Mouse (Mus musculus) layer of hippocampus, adult 18-20 months (tissue): ENCODE results near the gene Gzmd. TPM values are rescaled to one million over a fixed set of nuclear protein-coding genes. Genes with fewer than 3 reads are reported as not detected.

Experiments used
- DNase-seq, 2 experiments: peaks; one replicate each; pipeline ENCODE4 v3.0.0; 2022; ENCODE audit warnings: low spot score in 2 of 2
- microRNA-seq, 2 experiments: library from miRNA; unstranded; fragments of <30 nt; microRNA quantifications; one replicate each; pipeline ENCODE4 v1.2.0; 2021
- total RNA-seq, 2 experiments: library from RNA; stranded (reverse); gene quantifications; 2 replicates each; pipeline ENCODE4 v1.2.3; 2021

Gzmd gene
- total RNA-seq, 2 experiments from 2014 or later: not detected

- DNase-seq: no peak
Observed at GRCm38 (mm10) chr14:56085167-56085566, 47.2 kb downstream of the Gzmd start, which contains the start of gene Mcpt8. TSS of gene Mcpt8 (minus strand) at chr14:56085273.

- DNase-seq: peak in 1 of 2 experiments; percentile 10
Observed at GRCm38 (mm10) chr14:56082016-56082415, 50.4 kb downstream of the Gzmd start.

Small RNAs within 50 kb of the gene (microRNA-seq; reads per million reads assigned to microRNA genes)
- 0 reads per million in 2 experiments for gene Mir6949

Other genes with a start within 250 kb of the Gzmd start
- gene Cbln3, start 248.2 kb downstream of the Gzmd start, total RNA-seq: under 1 TPM; 0.15 to 0.64 TPM
- gene Khnyn, start 247.7 kb downstream of the Gzmd start, total RNA-seq: 10 to 100 TPM; 11.4 to 12.2 TPM
- 10 to 100 TPM; 71.8 to 74.1 TPM for gene Sdr39u1, start 232.3 kb downstream of the Gzmd start, total RNA-seq
- not detected for gene Cma1, start 187.9 kb downstream of the Gzmd start, total RNA-seq
- not detected for gene Cma2, start 181.6 kb downstream of the Gzmd start, total RNA-seq
- gene Mcpt1, start 114.6 kb downstream of the Gzmd start, total RNA-seq: not detected
- gene Mcpt9, start 102.1 kb downstream of the Gzmd start, total RNA-seq: not detected
- not detected for gene Mcpt2, start 90.6 kb downstream of the Gzmd start, total RNA-seq
- gene Mcpt4, start 70.3 kb downstream of the Gzmd start, total RNA-seq: under 1 TPM in 1 of 2 experiments, not detected in 1; 0.30 TPM
- not detected for gene Mcpt8, start 47.3 kb downstream of the Gzmd start, total RNA-seq
- not detected for gene Ctsg, start 30.0 kb downstream of the Gzmd start, total RNA-seq
- not detected for gene Gzme, start 12.0 kb downstream of the Gzmd start, total RNA-seq
- not detected for gene Gzmg, start 27.0 kb upstream of the Gzmd start, total RNA-seq
- not detected for gene Gzmn, start 42.0 kb upstream of the Gzmd start, total RNA-seq
- gene Gzmf, start 78.8 kb upstream of the Gzmd start, total RNA-seq: not detected
- not detected for gene Gzmc, start 102.0 kb upstream of the Gzmd start, total RNA-seq
- not detected for gene Gzmb, start 129.7 kb upstream of the Gzmd start, total RNA-seq
- gene Atp12a, start 232.5 kb upstream of the Gzmd start, total RNA-seq: under 1 TPM in 1 of 2 experiments, not detected in 1; 0.28 TPM